Mouse (Mus musculus) limb, embryonic 14.5 days (tissue): ENCODE results near the gene Mcm10. TPM values are rescaled to one million over a fixed set of nuclear protein-coding genes. Genes with fewer than 3 reads are reported as not detected.

Source experiments
- ATAC-seq: fragments of 200-750 bp; cut with Nextera tagmentation; 2 replicates; pipeline ENCODE4 v1.8.0; 2017; ENCODE audit warnings: low read depth, moderate number of reproducible peaks, moderate TSS enrichment; ENCODE audit not compliant: low FRiP score
- DNase-seq: peaks from one replicate; pipeline ENCODE4 v3.0.0-alpha.2; 2015; ENCODE audit warnings: low spot score
- H3K27ac ChIP-seq: fragments of 300-500 bp; sonication (generic); replicated peaks from 2 replicates; pipeline ENCODE4 v1.5.1; 2014; ENCODE audit warnings: low read depth, mild to moderate bottlenecking, low read length, moderate library complexity, mixed read lengths
- H3K27me3 ChIP-seq: fragments of 300-500 bp; sonication (generic); 2 replicates; pipeline ENCODE4 v1.6.1; 2014; ENCODE audit warnings: low read length, mixed read lengths; ENCODE audit not compliant: control insufficient read depth, insufficient read depth
- H3K36me3 ChIP-seq: fragments of 300-500 bp; sonication (generic); 2 replicates; pipeline ENCODE4 v1.6.1; 2014; ENCODE audit warnings: mild to moderate bottlenecking, low read length, moderate library complexity, mixed read lengths; ENCODE audit not compliant: control insufficient read depth, insufficient read depth
- H3K4me1 ChIP-seq: fragments of 300-500 bp; sonication (generic); 2 replicates; pipeline ENCODE4 v1.6.1; 2014; ENCODE audit warnings: antibody characterized with exemption, low read length, mixed read lengths; ENCODE audit not compliant: control insufficient read depth, insufficient read depth
- H3K4me2 ChIP-seq: fragments of 300-500 bp; sonication (generic); replicated peaks from 2 replicates; pipeline ENCODE4 v1.6.1; 2014; ENCODE audit warnings: low read depth, mild to moderate bottlenecking, low read length, moderate library complexity; ENCODE audit not compliant: severe bottlenecking
- H3K4me3 ChIP-seq: fragments of 300-500 bp; sonication (generic); replicated peaks from 2 replicates; pipeline ENCODE4 v1.5.1; 2014; ENCODE audit warnings: low read length
- H3K9ac ChIP-seq: fragments of 300-500 bp; sonication (generic); 2 replicates; pipeline ENCODE4 v1.6.1; 2014; ENCODE audit warnings: mild to moderate bottlenecking, low read depth, low read length, moderate library complexity; ENCODE audit not compliant: severe bottlenecking
- H3K9me3 ChIP-seq: fragments of 300-500 bp; sonication (generic); 2 replicates; pipeline ENCODE4 v1.6.1; 2016; ENCODE audit warnings: low read length; ENCODE audit not compliant: control insufficient read depth
- POLR2A ChIP-seq: fragments of 200-500 bp; IDR thresholded peaks from 2 replicates; pipeline ENCODE4 v1.8.0; 2012; ENCODE audit warnings: inconsistent platforms, mild to moderate bottlenecking, moderate library complexity, borderline replicate concordance; ENCODE audit not compliant: insufficient read depth, insufficient read length; ENCODE audit errors: extremely low read depth
- WGBS: fragments of 180-500 bp; shearing (Covaris S2); extraction: QIAGEN DNeasy Blood & Tissue Kit; methylation state at CpG from one replicate; pipeline ENCODE4 v1.1.7; 2014; 5-methylcytosine and 5-hydroxymethylcytosine counted together
- polyA plus RNA-seq, 2 experiments: library from polyadenylated mRNA; depleted of rRNA in 1 of 2; stranded (reverse) in 1 of 2; unstranded in 1 of 2; fragments of >200 nt; fragmentation: Nextera tagmentation in 1 of 2; extraction: Ambion mirVana in 1 of 2; gene quantifications; 2 replicates each; pipeline versions ENCODE4 v1.2.1 to v1.2.3; 2012 to 2014

The Mcm10 gene
- polyA plus RNA-seq, 2 experiments: 22.2 to 25.5 TPM

DNA sequence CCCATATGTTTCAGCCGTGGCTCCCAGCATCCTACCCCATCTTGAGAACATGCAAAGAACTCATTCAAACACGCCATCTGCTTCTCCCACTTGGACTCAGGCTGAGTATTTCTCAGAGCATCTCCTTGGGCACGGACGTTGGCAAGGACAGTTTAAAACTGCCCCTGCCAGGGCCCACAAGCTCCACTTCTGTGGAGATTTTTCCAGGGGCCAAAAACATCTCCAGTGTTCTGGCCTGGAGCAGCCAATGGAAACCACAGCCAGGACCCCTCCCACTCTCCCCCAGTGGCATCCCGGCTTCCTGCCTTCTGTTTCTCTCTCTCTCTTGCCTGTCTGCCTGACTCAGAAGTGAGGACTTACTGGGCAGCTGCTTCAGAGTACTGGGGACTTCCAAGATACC, 36.8 kb downstream of the Mcm10 start, which contains the start of gene Ucma:
Gene Ucma (plus strand): TSS at position 316 of the 400 bp plus-strand sequence.
- Histone ChIP-seq H3K9ac (no peak within 1 kb of the TSS), H3K27ac (no peak within 1 kb of the TSS), H3K27me3 (no peaks in the 10 kb centered on the region), H3K36me3 (no peaks in the 10 kb centered on the region), H3K4me3 (no peak within 1 kb of the TSS), H3K4me2 (no peak within 1 kb of the TSS), H3K9me3 (no peaks in the 10 kb centered on the region), H3K4me1 (peaks cover 16% of the 10 kb centered on the region)
- WGBS: 67% methylated on average over 5 of the region's 5 CpGs
- ATAC-seq (no peak), DNase-seq (no peak)
- no peak for TF ChIP-seq POLR2A

DNA sequence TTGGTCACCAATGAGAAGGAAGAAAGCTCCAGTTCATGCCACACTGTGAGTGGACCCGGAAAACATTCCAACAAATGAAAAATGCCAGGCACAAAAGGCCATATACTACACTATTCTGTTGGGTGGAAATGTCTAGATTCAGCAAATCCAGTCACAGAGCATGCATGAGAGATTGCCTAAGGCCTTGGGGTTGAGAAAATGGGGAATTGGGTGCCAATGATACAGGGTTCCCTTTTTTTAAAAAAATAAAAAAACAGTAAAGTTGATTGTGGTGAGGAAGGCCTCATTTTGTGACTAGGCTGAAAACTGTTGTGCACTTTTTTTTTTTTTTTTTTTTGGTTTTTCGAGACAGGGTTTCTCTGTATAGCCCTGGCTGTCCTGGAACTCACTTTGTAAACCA, 43.5 kb downstream of the Mcm10 start:
- no peak for TF ChIP-seq POLR2A
- 86% methylated on average over 1 of the region's 2 CpGs for WGBS

DNA sequence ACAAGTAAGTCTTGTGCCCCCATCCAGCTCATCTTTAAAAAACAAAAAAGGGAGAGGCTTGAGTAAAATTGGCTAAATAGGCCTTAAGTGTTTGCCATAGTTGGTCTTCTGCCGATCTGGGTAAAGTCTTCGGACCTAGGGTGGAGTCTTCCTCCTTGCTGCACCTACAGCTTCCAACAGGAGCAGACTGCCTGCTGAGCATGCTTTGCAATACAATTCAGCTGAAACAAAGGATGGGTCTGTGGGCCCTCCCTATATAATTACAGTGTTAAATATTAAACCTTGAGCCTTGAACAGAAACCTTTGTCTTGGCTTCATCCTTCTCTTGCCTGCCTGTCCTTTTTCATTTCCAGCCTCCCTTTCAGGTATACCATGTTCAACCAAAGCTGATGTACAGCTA, 44.8 kb downstream of the Mcm10 start:
- ATAC-seq: no peak
- H3K4me1 ChIP-seq: no peaks in the 10 kb centered on the region
- no peaks in the 10 kb centered on the region for H3K27me3 ChIP-seq
- H3K4me3 ChIP-seq: no peak overlapping the region
- DNase-seq: no peak
- H3K4me2 ChIP-seq: no peak overlapping the region
- H3K9me3 ChIP-seq: no peaks in the 10 kb centered on the region
- no peak for TF ChIP-seq POLR2A
- H3K27ac ChIP-seq: no peak overlapping the region
- no peaks in the 10 kb centered on the region for H3K36me3 ChIP-seq
- WGBS: 94% methylated on average over 2 of the region's 2 CpGs
- no peak overlapping the region for H3K9ac ChIP-seq

More for the DNA sequence above, 43.5 kb downstream of the Mcm10 start:
- Histone ChIP-seq H3K4me3 (no peak overlapping the region), H3K4me1 (no peaks in the 10 kb centered on the region), H3K27me3 (no peaks in the 10 kb centered on the region), H3K9ac (no peak overlapping the region), H3K4me2 (no peak overlapping the region), H3K27ac (no peak overlapping the region), H3K36me3 (no peaks in the 10 kb centered on the region), H3K9me3 (no peaks in the 10 kb centered on the region)
- DNase-seq (no peak), ATAC-seq (no peak)

DNA sequence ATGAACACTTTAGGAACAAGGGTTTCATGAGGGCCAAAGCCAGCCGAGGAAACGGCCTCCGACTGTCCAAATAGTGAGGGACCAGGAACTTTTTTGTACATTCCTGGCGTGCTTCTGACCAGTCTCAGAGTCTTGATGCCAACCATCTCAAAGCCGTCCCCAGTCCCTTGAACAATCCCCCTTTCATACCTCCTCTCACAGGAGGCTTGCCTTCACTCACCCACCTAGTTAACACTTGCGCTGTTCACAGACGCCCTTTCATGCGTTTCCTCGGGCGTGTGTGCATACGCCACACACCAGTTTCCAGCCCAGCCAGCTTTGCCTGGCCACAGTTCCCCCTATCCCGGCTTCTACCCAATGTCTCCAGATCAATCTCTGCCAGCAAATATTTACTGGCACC, 54.6 kb downstream of the Mcm10 start:
- 75% methylated on average over 12 of the region's 12 CpGs for WGBS
- Histone ChIP-seq H3K9me3 (no peaks in the 10 kb centered on the region), H3K36me3 (no peaks in the 10 kb centered on the region), H3K4me1 (no peaks in the 10 kb centered on the region), H3K27ac (peak overlapping the region; percentile 74), H3K4me2 (no peak overlapping the region), H3K27me3 (no peaks in the 10 kb centered on the region), H3K4me3 (no peak overlapping the region), H3K9ac (no peak overlapping the region)
- ATAC-seq (peak; percentile 79), DNase-seq (no peak)
- no peak for TF ChIP-seq POLR2A

DNA sequence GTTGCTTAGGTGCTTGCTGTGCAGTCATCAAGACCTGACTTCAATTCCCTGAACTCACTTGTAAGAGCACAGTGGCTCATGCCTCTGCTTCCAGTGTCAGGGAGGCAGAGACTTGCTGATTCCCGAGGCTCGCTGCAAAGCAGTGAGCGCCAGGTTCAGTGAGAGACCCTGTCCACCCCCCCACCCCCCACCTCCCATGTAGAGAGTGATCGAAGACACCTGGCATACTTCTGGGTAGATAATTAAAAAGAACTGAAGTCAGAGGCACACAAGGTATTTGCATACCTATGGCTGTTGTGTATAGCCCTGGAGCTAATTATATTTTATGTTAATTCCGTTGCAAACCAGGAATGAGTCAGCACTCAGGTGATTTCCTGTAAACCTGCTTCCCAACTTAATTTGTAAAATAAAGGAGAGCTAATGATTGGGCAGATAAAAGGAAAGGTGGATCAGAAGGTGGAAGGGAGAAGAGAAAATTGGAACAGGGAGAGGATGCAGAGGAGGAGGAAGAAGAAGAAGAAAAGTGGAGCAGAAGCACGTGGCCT, 58.3 kb downstream of the Mcm10 start:
- no peak for DNase-seq
- no peak overlapping the region for H3K4me2 ChIP-seq
- no peak overlapping the region for H3K9ac ChIP-seq
- H3K4me3 ChIP-seq: no peak overlapping the region
- no peaks in the 10 kb centered on the region for H3K36me3 ChIP-seq
- ATAC-seq: no peak
- no peaks in the 10 kb centered on the region for H3K27me3 ChIP-seq
- H3K27ac ChIP-seq: no peak overlapping the region
- no peaks in the 10 kb centered on the region for H3K4me1 ChIP-seq
- WGBS: 62% methylated on average over 6 of the region's 6 CpGs
- no peak for TF ChIP-seq POLR2A
- H3K9me3 ChIP-seq: no peaks in the 10 kb centered on the region; the same call in 1 of the 2 replicates
